Mouse (Mus musculus) cerebellum, adult 18-20 months (tissue): Measurements from ENCODE around the gene Gbx1.
"Not testable (repeated sequence)": the region's sequence is repeated elsewhere in the genome, so short reads cannot be mapped to it uniquely, and the experiment has no call there.

ENCODE experiments used
- DNase-seq, 2 experiments: peaks; one replicate each; pipeline ENCODE4 v3.0.0; 2021

Gene Gbx1

GRCm38 (mm10) chr5:24526889-24527230 lies at the start of gene Gbx1:
TSS of gene Gbx1 (minus strand) at chr5:24527202.
- peak in 1 of 2 experiments; percentile 22 for DNase-seq

- DNase-seq = no peak
Measured at GRCm38 (mm10) chr5:24576801-24577182, 49.8 kb upstream of the Gbx1 start.

GRCm38 (mm10) chr5:24575948-24576347 lies 48.9 kb upstream of the Gbx1 start:
- no peak for DNase-seq

GRCm38 (mm10) chr5:24556709-24557108 lies 29.7 kb upstream of the Gbx1 start, which contains the start of gene 4931409K22Rik:
TSS of gene 4931409K22Rik (minus strand) at chr5:24556809.
- DNase-seq = no peak

- DNase-seq = not testable (repeated sequence)
Measured at GRCm38 (mm10) chr5:24555335-24555734, 28.3 kb upstream of the Gbx1 start.

- DNase-seq = no peak
Measured at GRCm38 (mm10) chr5:24553621-24554244, 26.7 kb upstream of the Gbx1 start.

- no peak for DNase-seq
Measured at GRCm38 (mm10) chr5:24551317-24551688, 24.3 kb upstream of the Gbx1 start.

- no peak for DNase-seq
Measured at GRCm38 (mm10) chr5:24550598-24551316, 23.8 kb upstream of the Gbx1 start.

- DNase-seq = no peak
Measured at GRCm38 (mm10) chr5:24542643-24543042, 15.6 kb upstream of the Gbx1 start.

GRCm38 (mm10) chr5:24541144-24541569 lies 14.2 kb upstream of the Gbx1 start:
- DNase-seq = no peak

- no peak for DNase-seq
Measured at GRCm38 (mm10) chr5:24540387-24541143, 13.6 kb upstream of the Gbx1 start, which contains the start of gene Asb10. TSS of gene Asb10 (minus strand) at chr5:24540978.

GRCm38 (mm10) chr5:24539571-24540296 lies 12.7 kb upstream of the Gbx1 start:
- no peak for DNase-seq

GRCm38 (mm10) chr5:24537618-24538017 lies 10.6 kb upstream of the Gbx1 start:
- DNase-seq = no peak

- no peak for DNase-seq
Measured at GRCm38 (mm10) chr5:24536511-24536910, 9.5 kb upstream of the Gbx1 start.

GRCm38 (mm10) chr5:24535731-24536130 lies 8.7 kb upstream of the Gbx1 start:
- DNase-seq = no peak

- no peak for DNase-seq
Measured at GRCm38 (mm10) chr5:24534292-24534691, 7.3 kb upstream of the Gbx1 start.

- DNase-seq = no peak
Measured at GRCm38 (mm10) chr5:24533391-24533790, 6.4 kb upstream of the Gbx1 start.

- peak; percentile 89 to 96 for DNase-seq
Measured at GRCm38 (mm10) chr5:24530042-24530689, 3.2 kb upstream of the Gbx1 start.

- DNase-seq = no peak
Measured at GRCm38 (mm10) chr5:24527780-24528179, 778 bp upstream of the Gbx1 start.

- DNase-seq = no peak
Measured at GRCm38 (mm10) chr5:24526190-24526888, 663 bp downstream of the Gbx1 start.

- DNase-seq = peak in 1 of 2 experiments; percentile 22
Measured at GRCm38 (mm10) chr5:24525360-24526189, 1.4 kb downstream of the Gbx1 start.
